Comparison of ENCODE assay signal across 30 mouse cellular contexts in genomic region chr9:99341600-99341999, GRCm38 (mm10). TPM values are rescaled to one million over a fixed set of nuclear protein-coding genes. Genes with fewer than 3 reads are reported as not detected.
"Had no signal": no experiment of that assay in that cellular context is flagged by ENCODE, and none has a peak within 500 bp of the region (broad histone marks: within the 10 kb centered on the region; RNA-seq: fewer than 3 reads in every experiment).

No protein-coding gene starts in this region.

- H3K27ac ChIP-seq: embryonic facial prominence, embryonic 10.5 days; embryonic facial prominence, embryonic 12.5 days; embryonic facial prominence, embryonic 13.5 days; embryonic facial prominence, embryonic 15.5 days; forebrain, embryonic 10.5 days; forebrain, embryonic 12.5 days; forebrain, embryonic 13.5 days; forebrain, embryonic 15.5 days; gastrocnemius, adult 2 months; heart, adult 2 months had no signal

- H3K9ac ChIP-seq: embryonic facial prominence, embryonic 12.5 days; embryonic facial prominence, embryonic 13.5 days; embryonic facial prominence, embryonic 15.5 days; forebrain, embryonic 12.5 days; forebrain, embryonic 13.5 days; forebrain, embryonic 15.5 days; forebrain, postnatal 0 days had no signal

- H3K4me2 ChIP-seq: embryonic facial prominence, embryonic 12.5 days; embryonic facial prominence, embryonic 13.5 days; embryonic facial prominence, embryonic 15.5 days; forebrain, embryonic 12.5 days; forebrain, embryonic 13.5 days; forebrain, embryonic 15.5 days had no signal

- H3K4me3 ChIP-seq: embryonic facial prominence, embryonic 10.5 days; embryonic facial prominence, embryonic 12.5 days; embryonic facial prominence, embryonic 13.5 days; embryonic facial prominence, embryonic 15.5 days; erythroblast, embryonic 14.5 days; forebrain, embryonic 10.5 days; forebrain, embryonic 12.5 days; forebrain, embryonic 13.5 days; forebrain, embryonic 15.5 days; gastrocnemius, adult 2 months; heart, adult 2 months had no signal

- H3K4me1 ChIP-seq: embryonic facial prominence, embryonic 10.5 days; embryonic facial prominence, embryonic 12.5 days; embryonic facial prominence, embryonic 13.5 days; embryonic facial prominence, embryonic 15.5 days; forebrain, embryonic 13.5 days had no signal

- ATAC-seq: forebrain, embryonic 13.5 days; forebrain, embryonic 14.5 days; forebrain, embryonic 15.5 days; forebrain, embryonic 16.5 days; forebrain, postnatal 0 days had no signal

- H3K9me3 ChIP-seq: embryonic facial prominence, embryonic 10.5 days; embryonic facial prominence, embryonic 12.5 days; embryonic facial prominence, embryonic 13.5 days; embryonic facial prominence, embryonic 15.5 days; forebrain, embryonic 10.5 days; forebrain, embryonic 12.5 days; forebrain, embryonic 13.5 days; forebrain, embryonic 15.5 days had no signal

- DNase-seq: cerebellum, adult 9-10 months; cerebellum, adult 9-11 months; cerebellum, postnatal 10 days; cerebellum, postnatal 14 days; cerebellum, postnatal 25 days; cerebellum, postnatal 36 days; embryo, embryonic 11 days; forebrain, postnatal 0 days; gastrocnemius, adult 2 months; gastrocnemius, postnatal 10 days; gastrocnemius, postnatal 14 days; gastrocnemius, postnatal 25 days; gastrocnemius, postnatal 36 days; heart, adult 11 months; heart, adult 18-20 months; heart, adult 2 months had no signal

- H3K36me3 ChIP-seq: embryonic facial prominence, embryonic 10.5 days; embryonic facial prominence, embryonic 12.5 days; embryonic facial prominence, embryonic 13.5 days; embryonic facial prominence, embryonic 15.5 days; forebrain, embryonic 10.5 days; forebrain, embryonic 12.5 days; forebrain, embryonic 15.5 days had no signal

- H3K27me3 ChIP-seq: embryonic facial prominence, embryonic 12.5 days; embryonic facial prominence, embryonic 13.5 days; embryonic facial prominence, embryonic 15.5 days; forebrain, embryonic 12.5 days; forebrain, embryonic 13.5 days; forebrain, embryonic 15.5 days had no signal

RNA-seq across cellular contexts. Expression of gene Esyt3, which starts 16.8 kb away (rescaled TPM):
- total RNA-seq: gastrocnemius, adult 18-20 months; gastrocnemius, adult 2 months; gastrocnemius, adult 8-10 months; gastrocnemius, postnatal 36 days; granulocyte monocyte progenitor cell, adult 5-6 weeks had no signal
- polyA plus RNA-seq: erythroblast, embryonic 14.5 days had no signal
